Mouse (Mus musculus) left cerebral cortex, adult 2 months (tissue): ENCODE measurements around the gene Zhx3. TPM values are rescaled to one million over a fixed set of nuclear protein-coding genes. Genes with fewer than 3 reads are reported as not detected.

Source experiments
- DNase-seq, 2 experiments: peaks; one replicate each; pipeline ENCODE4 v3.0.0; 2021 to 2022; ENCODE audit warnings: low spot score in 2 of 2, mixed read lengths in 1 of 2; ENCODE audit errors: extremely low spot score in 1 of 2
- H3K27ac ChIP-seq: fragments of 200-600 bp; 2 replicates; pipeline ENCODE4 v1.8.1; 2022
- H3K4me3 ChIP-seq: fragments of 200-600 bp; 2 replicates; pipeline ENCODE4 v1.8.1; 2022
- CTCF ChIP-seq: fragments of 200-600 bp; IDR thresholded peaks from 2 replicates; pipeline ENCODE4 v1.8.1; 2022; ENCODE audit warnings: antibody characterized with exemption, mild to moderate bottlenecking, moderate library complexity
- intact Hi-C: fragments of 180-260 bp; cut with DNase I; formaldehyde crosslinking; loops from one replicate; pipeline ENCODE4 v1.15.1; 2025
- total RNA-seq, 2 experiments: library from RNA; stranded (reverse); gene quantifications; 2 replicates each; pipeline ENCODE4 v1.2.3; 2021

Zhx3 gene
- total RNA-seq, 2 experiments from 2014 or later = 67.8 to 81.4 TPM

- intact Hi-C loops = no loop called here
- Histone ChIP-seq H3K4me3 (no peak overlapping the region), H3K27ac (no peak overlapping the region)
- no peak for TF ChIP-seq CTCF
- DNase-seq = peak in 1 of 2 experiments; percentile 6
Measured at GRCm38 (mm10) chr2:160722714-160723113, 150.1 kb downstream of the Zhx3 start.

- intact Hi-C loops = loop anchor here (5.0 kb wide), 1 partner anchor 168 kb away; no protein-coding TSS in a partner anchor
- H3K27ac ChIP-seq = peak overlapping the region; percentile 8; the same call in 1 of the 2 replicates
- TF ChIP-seq CTCF = no peak
- H3K4me3 ChIP-seq = no peak overlapping the region
- no peak for DNase-seq
Measured at GRCm38 (mm10) chr2:160718811-160719210, 154.0 kb downstream of the Zhx3 start.

- TF ChIP-seq CTCF = peak; percentile 66
- no peak overlapping the region for H3K4me3 ChIP-seq
- no peak overlapping the region for H3K27ac ChIP-seq
- intact Hi-C loops = loop anchor here (5.0 kb wide), 1 partner anchor 170 kb away; no protein-coding TSS in a partner anchor
- no peak for DNase-seq
Measured at GRCm38 (mm10) chr2:160717269-160717668, 155.5 kb downstream of the Zhx3 start.

GRCm38 (mm10) chr2:160715463-160716030 lies 157.3 kb downstream of the Zhx3 start:
- peak overlapping the region; percentile 11; the same call in 1 of the 2 replicates for H3K27ac ChIP-seq
- intact Hi-C loops = loop anchor here (5.0 kb wide), 1 partner anchor 172 kb away; no protein-coding TSS in a partner anchor

GRCm38 (mm10) chr2:160707673-160708072 lies 165.1 kb downstream of the Zhx3 start:
- Histone ChIP-seq H3K27ac (no peak overlapping the region), H3K4me3 (no peak overlapping the region)
- intact Hi-C loops = no loop called here
- no peak for DNase-seq
- no peak for TF ChIP-seq CTCF

More at GRCm38 (mm10) chr2:160715463-160716030, 157.3 kb downstream of the Zhx3 start:
- no peak; the same call in none of the 2 replicates for TF ChIP-seq CTCF
- H3K4me3 ChIP-seq = no peak overlapping the region
- DNase-seq = no peak

- H3K4me3 ChIP-seq = no peak overlapping the region
- DNase-seq = no peak
- H3K27ac ChIP-seq = no peak overlapping the region
- intact Hi-C loops = no loop called here
- no peak for TF ChIP-seq CTCF
Measured at GRCm38 (mm10) chr2:160702824-160703223, 170.0 kb downstream of the Zhx3 start.

- no peak for DNase-seq
- H3K4me3 ChIP-seq = no peak overlapping the region
- TF ChIP-seq CTCF = no peak
- intact Hi-C loops = no loop called here
- no peak overlapping the region for H3K27ac ChIP-seq
Measured at GRCm38 (mm10) chr2:160701603-160702002, 171.2 kb downstream of the Zhx3 start.

- Histone ChIP-seq H3K27ac (no peak overlapping the region), H3K4me3 (no peak overlapping the region)
- intact Hi-C loops = no loop called here
- DNase-seq = no peak
- TF ChIP-seq CTCF = no peak
Measured at GRCm38 (mm10) chr2:160700271-160700670, 172.5 kb downstream of the Zhx3 start.

Other genes with a start within 250 kb of the Zhx3 start
- 10 to 100 TPM; 80.4 to 85.3 TPM for gene Top1, start 227.1 kb downstream of the Zhx3 start, total RNA-seq
- 100 to 1,000 TPM; 117 to 123 TPM for gene Plcg1, start 141.7 kb downstream of the Zhx3 start, total RNA-seq
- 1 to 10 TPM in 1 of 2 experiments, under 1 TPM in 1; 0.65 to 1.8 TPM for gene Lpin3, start 7.7 kb upstream of the Zhx3 start, total RNA-seq
- gene Emilin3, start 39.3 kb upstream of the Zhx3 start, total RNA-seq = under 1 TPM; 0.45 to 0.49 TPM
- 10 to 100 TPM; 67.3 to 70.7 TPM for gene Chd6, start 236.1 kb upstream of the Zhx3 start, total RNA-seq